Mouse (Mus musculus) heart, postnatal 0 days (tissue): ENCODE measurements around the gene Tns3. TPM values are rescaled to one million over a fixed set of nuclear protein-coding genes. Genes with fewer than 3 reads are reported as not detected.
A peak's percentile ranks its signal among the peaks of the same experiment; 100 is the strongest.

Experiments used
- ATAC-seq: fragments of 200-750 bp; cut with Nextera tagmentation; 2 replicates; pipeline ENCODE4 v1.8.0; 2017; ENCODE audit warnings: low read depth, moderate number of reproducible peaks, moderate library complexity; ENCODE audit not compliant: insufficient read depth
- DNase-seq: peaks from one replicate; pipeline ENCODE4 v3.0.0-alpha.2; 2016; ENCODE audit warnings: low spot score
- H3K27ac ChIP-seq: fragments of 300-500 bp; sonication (generic); 2 replicates; pipeline ENCODE4 v1.5.1; 2014; ENCODE audit warnings: low read depth, mild to moderate bottlenecking
- H3K27me3 ChIP-seq: fragments of 300-500 bp; sonication (generic); 2 replicates; pipeline ENCODE4 v1.6.1; 2014; ENCODE audit warnings: low read length, mixed read lengths; ENCODE audit not compliant: control insufficient read depth, insufficient read depth
- H3K36me3 ChIP-seq: fragments of 300-500 bp; sonication (generic); replicated peaks from 2 replicates; pipeline ENCODE4 v1.6.1; 2014; ENCODE audit warnings: low read length, mixed read lengths; ENCODE audit not compliant: control insufficient read depth, insufficient read depth
- H3K4me1 ChIP-seq: fragments of 300-500 bp; sonication (generic); 2 replicates; pipeline ENCODE4 v1.6.1; 2014; ENCODE audit warnings: antibody characterized with exemption; ENCODE audit not compliant: control insufficient read depth, insufficient read depth
- H3K4me2 ChIP-seq: fragments of 300-500 bp; sonication (generic); 2 replicates; pipeline ENCODE4 v1.6.1; 2014; ENCODE audit warnings: low read depth, mild to moderate bottlenecking, low read length, moderate library complexity
- H3K4me3 ChIP-seq: fragments of 300-500 bp; sonication (generic); 2 replicates; pipeline ENCODE4 v1.5.1; 2014; ENCODE audit warnings: low read depth, low read length
- H3K9ac ChIP-seq: fragments of 300-500 bp; sonication (generic); replicated peaks from 2 replicates; pipeline ENCODE4 v1.6.1; 2014; ENCODE audit warnings: low read depth, low read length, mixed read lengths
- H3K9me3 ChIP-seq: fragments of 300-500 bp; sonication (generic); replicated peaks from 2 replicates; pipeline ENCODE4 v1.6.1; 2016; ENCODE audit warnings: low read length; ENCODE audit not compliant: control insufficient read depth
- CTCF ChIP-seq: IDR thresholded peaks from 2 replicates; pipeline ENCODE4 v1.5.1; 2016; ENCODE audit warnings: antibody characterized with exemption, control low read depth, low read depth
- EP300 ChIP-seq: IDR thresholded peaks from 2 replicates; pipeline ENCODE4 v1.6.1; 2016; ENCODE audit warnings: antibody characterized with exemption, low read depth
- WGBS: fragments of 180-500 bp; shearing (Covaris S2); extraction: QIAGEN DNeasy Blood & Tissue Kit; methylation state at CpG from one replicate; pipeline ENCODE4 v1.1.7; 2014; 5-methylcytosine and 5-hydroxymethylcytosine counted together
- polyA plus RNA-seq: library from polyadenylated mRNA; unstranded; fragments of >200 nt; fragmentation: Nextera tagmentation; extraction: Ambion mirVana; gene quantifications from 2 replicates; pipeline ENCODE4 v1.2.1, GENCODE M21; 2015
- total RNA-seq: library from RNA; depleted of rRNA; stranded (reverse); fragments of >200 nt; gene quantifications from 2 replicates; pipeline ENCODE4 v1.2.3, GENCODE M21; 2014; ENCODE audit warnings: low replicate concordance

The Tns3 gene
- total and polyA plus RNA-seq, 2 experiments from 2014 or later: 7.6 to 31.7 TPM

DNA sequence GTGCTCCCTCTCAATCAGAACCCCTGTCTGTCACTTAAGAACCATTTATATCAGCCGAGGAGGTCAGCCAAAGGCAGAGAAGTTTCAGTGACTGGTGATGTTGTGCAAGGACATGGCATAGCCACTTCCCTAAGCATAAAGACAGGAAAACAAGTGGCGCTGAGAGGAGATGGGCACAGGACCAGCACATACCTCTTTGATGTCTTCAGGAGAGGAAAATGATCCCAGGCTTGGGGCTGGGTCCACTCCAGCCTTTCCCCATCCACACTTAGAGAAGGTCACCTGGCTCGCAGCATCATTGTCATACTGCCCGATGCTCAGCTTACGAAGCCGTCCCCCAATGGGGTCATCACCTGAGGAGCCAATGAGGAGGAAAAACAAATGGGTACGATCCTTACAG, 185.0 kb downstream of the Tns3 start:
- Histone ChIP-seq H3K4me3 (no peak overlapping the region), H3K27ac (no peak overlapping the region), H3K4me1 (peaks cover 25% of the 10 kb centered on the region), H3K4me2 (no peak overlapping the region), H3K27me3 (no peaks in the 10 kb centered on the region), H3K9me3 (no peaks in the 10 kb centered on the region), H3K36me3 (peaks cover 31% of the 10 kb centered on the region), H3K9ac (no peak overlapping the region)
- 82% methylated on average over 7 of the region's 7 CpGs for WGBS
- DNase-seq (no peak), ATAC-seq (no peak)
- TF ChIP-seq EP300: no peak
- TF ChIP-seq CTCF: no peak

DNA sequence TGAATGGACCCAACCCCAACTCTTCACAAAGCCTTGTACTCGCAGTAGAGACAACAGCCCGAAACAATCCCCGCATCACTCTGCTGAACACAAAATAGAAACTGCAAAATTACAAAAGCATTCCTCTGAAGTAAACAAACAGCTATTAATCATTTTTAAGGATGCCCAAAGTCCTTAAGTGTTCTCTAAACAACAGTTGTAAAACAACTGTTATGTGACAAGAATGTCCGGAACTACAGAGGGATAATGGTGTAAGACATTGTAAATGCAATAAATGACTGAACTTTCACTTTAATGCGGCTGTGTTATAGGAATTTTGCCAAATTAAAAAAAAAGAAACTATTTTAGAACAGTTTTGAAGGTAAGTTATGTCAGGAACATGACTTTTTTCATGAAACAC, 190.7 kb downstream of the Tns3 start:
- H3K36me3 ChIP-seq: peaks cover 23% of the 10 kb centered on the region
- no peaks in the 10 kb centered on the region for H3K9me3 ChIP-seq
- H3K4me3 ChIP-seq: no peak overlapping the region
- no peaks in the 10 kb centered on the region for H3K27me3 ChIP-seq
- WGBS: 94% methylated on average over 5 of the region's 5 CpGs
- DNase-seq (no peak), ATAC-seq (no peak)
- H3K27ac ChIP-seq: no peak overlapping the region
- no peak for TF ChIP-seq EP300
- TF ChIP-seq CTCF: no peak
- peaks cover 27% of the 10 kb centered on the region for H3K4me1 ChIP-seq
- no peak overlapping the region for H3K9ac ChIP-seq
- no peak overlapping the region for H3K4me2 ChIP-seq

DNA sequence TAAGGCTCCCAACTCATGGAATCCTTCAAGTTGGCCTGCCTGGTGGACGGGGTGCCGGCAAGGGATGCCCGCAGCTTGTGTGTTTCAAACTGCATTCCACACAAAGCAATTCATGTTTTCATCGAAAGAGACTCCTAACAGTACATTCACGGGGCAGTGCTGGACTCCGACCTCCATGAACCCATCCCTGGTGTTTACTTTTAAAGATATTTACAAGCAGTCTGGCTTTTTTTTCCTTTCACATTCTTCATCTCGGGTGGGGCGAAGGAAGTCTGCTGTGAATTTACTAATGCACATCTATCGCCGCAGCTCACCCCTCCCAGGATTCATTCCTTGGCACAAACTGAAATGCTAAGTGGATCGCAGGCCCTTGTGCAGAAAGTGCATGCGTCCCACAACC, 191.9 kb downstream of the Tns3 start:
- Histone ChIP-seq H3K4me2 (no peak overlapping the region), H3K27ac (peak overlapping the region; percentile 31), H3K4me3 (no peak overlapping the region), H3K9me3 (no peaks in the 10 kb centered on the region), H3K4me1 (peaks cover 32% of the 10 kb centered on the region), H3K36me3 (peaks cover 12% of the 10 kb centered on the region; the same call in 1 of the 2 replicates), H3K27me3 (no peaks in the 10 kb centered on the region), H3K9ac (no peak overlapping the region)
- WGBS: 55% methylated on average over 12 of the region's 12 CpGs
- ATAC-seq (no peak), DNase-seq (no peak)
- no peak for TF ChIP-seq CTCF
- TF ChIP-seq EP300: no peak

DNA sequence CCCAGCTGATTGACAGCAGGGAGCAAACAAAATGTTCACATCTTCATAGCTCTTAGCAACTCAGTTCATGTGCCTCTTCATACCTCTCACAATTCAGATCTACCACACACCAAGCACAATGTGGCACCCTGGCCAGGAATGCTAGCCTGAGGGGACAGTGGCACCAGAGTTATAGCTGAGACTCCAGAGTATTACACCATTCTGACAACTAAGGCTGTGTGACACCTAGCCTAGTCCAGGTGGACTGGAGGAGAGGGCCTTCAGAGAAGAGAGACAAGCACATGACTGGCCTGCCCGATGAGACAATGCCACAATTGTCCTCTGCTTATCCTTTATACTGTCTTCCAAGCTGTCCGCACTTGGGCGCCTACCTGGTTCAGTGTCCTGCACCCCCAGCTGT, 192.8 kb downstream of the Tns3 start:
- Histone ChIP-seq H3K36me3 (peaks cover 3% of the 10 kb centered on the region; the same call in 1 of the 2 replicates), H3K9me3 (no peaks in the 10 kb centered on the region), H3K4me1 (peaks cover 40% of the 10 kb centered on the region), H3K4me2 (no peak overlapping the region), H3K9ac (no peak overlapping the region), H3K27me3 (no peaks in the 10 kb centered on the region), H3K27ac (no peak overlapping the region), H3K4me3 (no peak overlapping the region)
- ATAC-seq (no peak), DNase-seq (no peak)
- WGBS: 83% methylated on average over 3 of the region's 3 CpGs
- TF ChIP-seq EP300 (no peak), CTCF (no peak)

DNA sequence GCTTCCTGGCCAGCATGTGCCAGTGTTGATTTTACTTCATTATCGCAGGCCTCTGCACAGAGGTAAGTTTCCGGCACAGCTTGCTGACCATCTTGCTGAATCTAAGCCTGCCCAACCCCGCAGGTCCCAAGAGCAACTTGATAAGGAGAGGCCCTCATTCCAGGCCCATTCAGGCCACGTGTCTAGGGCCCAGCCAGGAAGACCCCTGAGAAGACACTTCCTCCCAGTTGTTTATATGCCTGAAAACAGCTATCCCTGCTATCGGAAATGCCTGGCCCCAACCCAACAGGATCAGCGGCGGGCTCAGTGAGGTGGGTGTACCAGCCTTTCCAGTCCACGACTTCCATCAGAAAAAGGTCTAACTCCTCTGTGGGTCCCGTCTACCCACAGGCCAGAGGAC, 194.8 kb downstream of the Tns3 start:
- no peaks in the 10 kb centered on the region for H3K36me3 ChIP-seq
- no peak overlapping the region for H3K4me3 ChIP-seq
- H3K4me1 ChIP-seq: peaks cover 43% of the 10 kb centered on the region
- ATAC-seq (no peak), DNase-seq (no peak)
- peak overlapping the region; percentile 93 for H3K27ac ChIP-seq
- H3K9ac ChIP-seq: no peak overlapping the region; the same call in 1 of the 2 replicates
- no peaks in the 10 kb centered on the region for H3K9me3 ChIP-seq
- WGBS: 26% methylated on average over 9 of the region's 9 CpGs
- H3K4me2 ChIP-seq: no peak overlapping the region; the same call in 1 of the 2 replicates
- TF ChIP-seq CTCF (no peak), EP300 (no peak)
- no peaks in the 10 kb centered on the region for H3K27me3 ChIP-seq
